Mouse (Mus musculus) bone marrow, adult 2 months (tissue): Measurements from ENCODE around the gene Pik3r5.

ENCODE experiments used
- CTCF ChIP-seq: fragments of 200-500 bp; IDR thresholded peaks from 2 replicates; pipeline ENCODE4 v1.5.1; 2011; ENCODE audit warnings: low read length, control low read depth; ENCODE audit not compliant: control insufficient read depth, insufficient read depth
- POLR2A ChIP-seq: fragments of 200-500 bp; IDR thresholded peaks from 2 replicates; pipeline ENCODE4 v1.6.1; 2011; ENCODE audit warnings: low read depth, mild to moderate bottlenecking, control low read depth, low read length, borderline replicate concordance; ENCODE audit not compliant: control insufficient read depth

DNA sequence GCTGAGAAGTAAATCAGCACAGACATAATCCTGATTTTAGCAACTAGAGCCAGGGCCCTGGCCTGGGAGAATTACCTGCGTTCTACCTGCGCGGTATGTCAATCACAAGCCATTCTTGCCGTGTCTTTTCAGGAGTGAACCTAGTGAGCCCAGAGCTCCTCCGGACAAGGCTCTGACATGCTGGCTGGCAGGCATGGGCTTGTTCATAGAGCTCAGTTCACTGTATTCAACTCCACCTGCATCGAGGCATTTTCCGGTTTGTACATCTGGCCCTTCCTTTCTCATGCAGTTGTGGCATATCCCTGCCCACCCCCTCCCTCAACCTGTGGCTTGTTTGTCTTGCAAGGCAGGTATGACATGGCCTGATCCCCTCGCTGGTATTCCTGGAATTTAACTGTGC lies 26.3 kb upstream of the Pik3r5 start:
- TF ChIP-seq POLR2A, result no peak
- no peak for TF ChIP-seq CTCF
